Mouse (Mus musculus) retina, embryonic 14.5 days (tissue): ENCODE measurements at regions not wholly inside any gene's neighbourhood (a gene's known extent, or its start where the extent isn't known, plus 50 kb on each side); places are given as distances from the start of the nearest gene placed in this dataset.

Source experiments
- DNase-seq: peaks from one replicate; pipeline ENCODE4 v3.0.0-alpha.2; 2015; ENCODE audit warnings: low spot score

DNA sequence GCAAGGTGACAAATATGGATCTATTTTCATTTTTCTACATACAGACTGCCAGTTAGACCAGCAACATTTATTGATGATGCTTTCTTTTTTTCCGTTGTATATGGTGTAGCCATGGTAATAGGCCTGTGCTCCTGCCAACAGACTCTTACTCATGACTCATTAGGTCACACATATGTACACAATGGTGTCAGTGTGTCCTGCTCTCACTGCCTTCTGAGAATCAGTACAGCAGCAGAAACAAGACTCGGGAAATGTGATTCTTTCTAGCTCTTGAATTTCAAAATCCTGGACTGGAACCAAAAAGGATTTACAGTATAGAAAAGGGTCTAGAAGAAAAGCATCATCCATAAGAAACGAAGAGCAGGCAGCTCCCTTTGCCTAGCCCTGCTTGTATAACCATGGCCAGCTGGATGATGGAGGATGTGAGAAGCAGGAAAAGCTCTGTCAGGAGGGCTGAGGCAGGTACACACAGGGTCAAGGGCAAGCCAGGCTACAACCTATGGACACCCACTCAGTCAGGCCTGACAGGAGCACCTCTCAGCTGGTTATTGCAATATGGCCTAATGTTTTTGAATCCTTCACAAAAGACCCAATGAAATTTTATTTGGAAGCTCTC lies 132.2 kb downstream of the Tmem17 start:
- no peak for DNase-seq

- no peak for DNase-seq
Measured at GRCm38 (mm10) chr11:22644877-22645276, 133.0 kb downstream of the Tmem17 start.

DNA sequence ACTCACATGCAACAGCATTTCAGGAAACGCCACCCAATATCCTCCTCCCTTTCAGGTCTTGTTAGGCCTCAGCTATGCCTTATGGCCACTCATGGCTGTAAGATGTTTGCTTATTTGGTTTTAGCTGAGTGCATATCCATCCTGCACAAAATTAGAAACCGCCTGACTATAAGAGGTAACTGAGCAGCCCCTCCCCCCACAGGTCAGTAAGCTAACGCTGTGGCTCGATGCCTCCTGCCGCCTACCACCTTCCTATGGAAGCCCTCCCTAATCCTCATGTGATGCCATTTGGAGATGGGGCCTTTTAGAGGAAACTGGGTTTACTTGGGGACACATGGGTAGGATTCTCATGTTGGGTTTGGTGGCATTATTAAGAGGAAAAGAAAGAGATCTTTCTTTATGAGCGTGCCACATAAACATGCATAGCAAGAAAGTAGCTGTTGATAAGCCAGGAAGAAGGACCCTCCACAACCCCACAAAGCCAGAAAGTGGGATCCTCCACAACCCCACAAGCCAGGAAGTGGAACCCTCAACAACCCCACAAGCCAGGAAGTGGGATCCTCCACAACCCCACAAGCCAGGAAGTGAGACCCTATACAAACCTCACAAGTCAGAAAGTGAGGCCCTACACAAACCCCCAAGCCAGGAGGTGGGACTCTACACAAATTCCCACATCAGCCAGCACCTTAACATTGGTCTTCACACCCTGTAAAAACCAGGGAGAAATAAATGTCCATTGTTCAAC lies 134.5 kb downstream of the Tmem17 start:
- DNase-seq: no peak

GRCm38 (mm10) chr11:22648275-22648674 lies 136.4 kb downstream of the Tmem17 start:
- DNase-seq: no peak

DNA sequence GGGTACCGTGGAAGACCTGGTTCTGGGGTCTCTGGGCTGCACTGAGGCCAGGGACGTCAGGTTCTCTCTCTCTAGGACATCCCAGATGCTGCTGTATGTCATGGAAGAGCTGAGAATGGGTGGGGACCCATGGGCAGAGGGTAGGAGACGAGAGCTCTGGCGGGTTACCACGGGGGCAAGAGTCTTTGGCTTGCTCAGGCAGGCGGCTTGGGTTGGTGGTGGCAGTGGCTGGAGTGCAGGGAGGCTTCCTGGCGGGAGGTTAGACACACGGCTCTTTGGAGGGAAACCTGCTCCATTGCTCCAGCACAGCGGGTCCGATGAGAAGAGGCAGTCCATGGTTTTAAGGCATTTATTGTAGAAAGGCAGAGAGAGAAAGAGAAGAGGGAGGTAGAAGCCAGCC lies 138.9 kb downstream of the Tmem17 start:
- no peak for DNase-seq

GRCm38 (mm10) chr11:22651313-22651712 lies 139.4 kb downstream of the Tmem17 start:
- DNase-seq: no peak

DNA sequence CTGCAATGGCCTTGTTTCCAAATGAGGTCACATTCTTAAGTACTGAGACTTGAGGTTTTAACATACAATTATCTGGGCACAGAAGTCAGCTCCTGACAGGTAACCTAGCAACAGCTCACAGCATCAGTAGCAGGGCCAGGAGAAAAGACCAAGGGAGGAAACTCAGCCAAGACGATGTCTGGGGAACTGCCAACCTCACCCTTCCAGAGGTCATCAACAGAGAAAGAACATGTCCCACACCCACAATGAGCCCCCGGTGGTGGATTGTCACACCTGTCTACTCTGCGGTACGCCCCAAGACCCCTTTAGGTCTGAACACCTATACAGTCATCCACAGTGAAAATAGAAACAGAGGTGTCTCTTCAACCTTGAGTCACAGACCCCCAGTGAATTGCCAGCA lies 140.0 kb downstream of the Tmem17 start:
- no peak for DNase-seq

GRCm38 (mm10) chr11:22652931-22653330 lies 141.0 kb downstream of the Tmem17 start:
- no peak for DNase-seq

DNA sequence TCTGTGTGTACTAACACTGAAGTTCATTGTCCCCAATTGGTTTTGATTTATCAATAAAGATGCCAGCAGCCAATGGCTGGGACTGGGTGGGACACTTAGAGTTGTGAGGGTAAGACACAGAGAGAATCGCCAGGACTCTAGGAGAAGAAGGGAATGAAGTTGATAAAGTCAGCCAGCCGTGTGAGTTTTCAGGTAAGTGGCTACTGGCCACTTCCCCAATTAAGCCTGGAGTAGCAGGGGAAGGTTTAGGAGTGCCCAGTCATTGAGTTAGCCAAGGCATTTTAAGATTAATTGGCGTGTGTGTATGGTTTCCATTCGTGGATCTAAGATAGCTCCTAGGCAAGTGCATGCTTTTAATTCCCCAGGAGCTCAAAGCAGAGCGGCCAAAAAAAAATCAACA lies 141.5 kb downstream of the Tmem17 start:
- no peak for DNase-seq

GRCm38 (mm10) chr11:22657635-22658034 lies 145.7 kb downstream of the Tmem17 start:
- DNase-seq: no peak

GRCm38 (mm10) chr11:22661072-22661471 lies 149.2 kb downstream of the Tmem17 start:
- DNase-seq: no peak

DNA sequence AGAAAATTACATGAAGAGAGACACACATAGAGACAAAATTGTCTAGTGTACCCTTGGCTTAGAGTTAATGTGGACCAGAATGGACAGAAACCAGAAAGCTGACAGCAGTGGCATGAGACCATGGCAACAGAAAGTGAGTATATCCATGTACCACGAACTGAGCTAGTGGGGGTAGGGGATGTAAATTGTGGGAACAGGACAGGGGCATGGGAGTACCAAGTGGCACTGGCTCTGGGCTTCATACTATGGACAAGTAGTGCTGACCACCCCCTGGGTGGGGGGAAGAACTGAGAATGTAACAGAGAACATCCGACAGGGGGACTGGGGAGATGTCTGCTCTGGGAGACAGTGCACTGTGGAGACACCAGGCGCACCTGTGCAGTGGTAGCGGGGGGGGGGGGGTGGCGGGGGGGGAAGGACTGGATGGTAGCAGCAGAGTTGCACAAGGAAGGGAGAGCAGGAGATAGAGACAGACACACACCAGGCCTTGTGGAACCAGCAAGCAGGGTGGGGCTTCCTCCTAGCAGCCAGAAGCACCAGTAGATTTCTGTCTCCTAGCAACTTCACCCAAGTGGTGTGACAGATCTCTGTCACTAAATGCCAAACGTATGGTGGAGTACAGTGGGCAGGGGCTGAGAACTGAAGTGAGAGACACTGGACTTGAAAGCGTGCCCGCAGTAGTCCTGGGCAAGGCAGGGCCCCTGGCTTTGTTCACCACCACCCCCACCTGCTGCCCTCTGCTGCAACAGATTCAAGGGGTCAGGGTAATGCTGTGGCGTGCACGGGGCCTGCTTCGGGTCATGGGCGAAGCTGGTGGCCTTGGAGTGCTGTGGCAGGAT lies 150.0 kb downstream of the Tmem17 start:
- DNase-seq: no peak

DNA sequence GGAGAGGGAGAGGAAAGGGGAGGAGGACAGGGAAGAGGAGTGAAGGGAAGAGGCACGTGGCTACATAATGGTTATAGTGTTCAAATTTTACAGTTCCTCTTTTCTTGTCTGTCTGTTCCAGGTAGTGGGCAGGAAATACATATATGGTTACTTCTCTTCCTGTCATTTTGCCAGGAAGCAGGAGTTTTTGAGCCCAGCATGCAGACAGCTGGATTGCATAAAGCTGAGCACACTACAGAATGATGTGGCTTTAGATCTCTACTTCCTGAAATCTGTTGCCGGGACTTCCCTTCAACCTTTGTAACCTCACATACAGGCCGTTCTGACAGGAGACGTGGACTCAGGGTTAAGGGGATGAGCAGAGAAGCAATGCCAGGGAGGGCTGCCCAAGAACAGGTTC lies 154.1 kb downstream of the Tmem17 start:
- DNase-seq: no peak

DNA sequence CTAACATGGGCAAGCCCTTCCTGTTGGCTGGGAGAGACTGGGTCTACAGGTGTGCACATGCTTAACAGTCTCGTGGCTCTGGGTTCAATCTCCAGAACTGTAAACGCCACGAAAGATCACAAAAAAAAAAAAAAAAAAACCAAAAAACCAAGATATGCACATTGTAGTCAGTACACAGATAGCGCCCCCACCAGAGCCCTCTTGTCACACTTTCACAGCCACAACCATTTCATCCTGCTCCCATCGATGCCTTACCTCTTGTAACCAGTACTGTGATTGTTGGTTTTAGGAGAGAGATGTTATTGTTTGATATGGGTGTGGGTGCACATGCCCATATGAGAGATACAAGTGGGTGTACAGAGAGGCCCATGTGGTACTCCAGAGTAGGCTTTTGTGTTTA lies 154.5 kb downstream of the Tmem17 start:
- no peak for DNase-seq

DNA sequence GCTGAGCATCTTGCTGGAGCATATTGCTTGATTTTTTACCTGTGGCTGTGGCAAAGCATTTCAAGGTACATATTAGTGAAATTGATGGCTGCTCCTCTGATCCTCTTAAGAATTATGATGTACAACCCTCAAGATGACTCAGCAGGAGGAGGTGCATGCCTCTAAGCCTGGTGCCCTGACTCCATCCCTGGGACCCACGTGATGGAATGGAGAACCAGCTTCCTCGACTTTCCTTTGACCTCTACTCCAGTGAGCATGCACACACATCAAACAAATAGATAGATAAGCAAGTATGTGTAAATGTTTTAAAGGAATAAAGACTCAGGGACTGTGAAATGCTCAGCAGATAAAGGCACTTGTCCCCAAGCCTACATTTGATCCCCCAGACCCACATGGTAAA lies 156.3 kb downstream of the Tmem17 start:
- no peak for DNase-seq

GRCm38 (mm10) chr11:22669267-22669666 lies 157.4 kb downstream of the Tmem17 start:
- no peak for DNase-seq

DNA sequence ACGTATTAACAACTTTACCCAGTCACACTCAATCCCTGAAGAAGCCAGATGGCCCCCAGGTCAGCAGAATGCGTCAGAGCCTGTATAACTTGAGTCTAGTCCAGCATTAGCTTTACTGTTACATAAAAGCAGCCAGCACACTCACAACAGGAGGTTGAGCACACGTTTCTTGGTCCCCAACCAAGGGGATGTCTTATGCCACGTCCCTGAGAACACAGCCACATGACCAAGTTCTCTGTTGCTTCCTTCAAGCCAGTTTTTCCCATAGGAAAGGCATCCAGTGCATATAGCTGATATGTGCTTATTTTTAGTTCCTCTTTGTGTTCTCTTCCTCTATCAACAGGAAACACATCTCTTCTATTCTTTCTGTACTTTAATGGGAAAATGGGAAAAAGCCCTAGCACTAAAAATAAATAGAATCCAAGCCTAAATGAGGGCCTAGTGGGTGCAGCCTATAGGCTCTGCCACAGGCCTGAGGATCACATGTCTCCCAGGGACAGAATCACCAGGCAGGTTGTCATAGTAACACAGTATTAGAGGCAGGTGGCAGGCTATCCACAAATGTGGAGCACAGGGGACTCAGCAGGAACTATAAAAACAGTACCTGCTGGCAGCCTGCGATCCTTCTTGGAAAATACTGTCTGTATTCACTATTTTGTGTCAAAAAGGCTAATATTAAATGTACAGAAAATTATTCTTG lies 160.1 kb downstream of the Tmem17 start:
- DNase-seq: peak; percentile 42

DNA sequence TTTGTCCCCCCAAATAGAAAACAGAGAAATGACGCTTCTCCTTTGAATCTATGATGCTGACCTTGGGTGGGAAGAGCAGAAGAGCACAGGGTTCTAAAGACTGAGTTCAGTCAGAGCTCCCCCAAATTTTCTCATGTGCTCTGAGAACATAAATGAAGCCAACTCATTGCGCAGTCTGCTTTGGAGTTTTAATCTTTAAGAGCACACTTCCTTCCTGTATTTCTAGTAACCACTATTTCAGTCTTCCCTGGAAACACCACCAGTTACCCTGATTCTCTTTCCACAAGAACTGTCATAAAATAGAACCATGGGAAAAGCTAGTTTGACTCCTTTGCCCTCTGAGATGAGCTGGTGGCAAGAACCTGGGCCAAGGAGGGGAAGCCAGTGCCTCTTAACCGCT lies 163.2 kb downstream of the Tmem17 start:
- DNase-seq: no peak

DNA sequence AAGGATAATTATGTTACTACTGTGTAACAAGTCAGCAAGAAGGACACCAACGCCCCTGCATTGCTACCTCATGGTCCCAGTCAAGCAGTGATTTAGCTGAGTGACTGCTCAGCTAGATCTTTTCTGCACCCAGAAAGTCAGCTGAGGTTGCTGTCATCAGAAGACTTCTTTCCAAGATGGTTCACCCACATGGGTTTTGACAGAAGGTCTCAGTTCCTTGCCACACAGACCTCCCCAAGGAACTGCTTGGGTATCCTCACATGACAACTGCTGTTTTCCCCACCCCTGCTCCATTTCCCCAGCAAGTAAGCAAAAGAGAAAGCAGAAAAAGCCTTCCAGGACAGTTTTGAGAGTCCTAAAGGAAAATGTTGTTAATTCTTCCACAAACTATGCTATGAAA lies 163.9 kb downstream of the Tmem17 start:
- no peak for DNase-seq

DNA sequence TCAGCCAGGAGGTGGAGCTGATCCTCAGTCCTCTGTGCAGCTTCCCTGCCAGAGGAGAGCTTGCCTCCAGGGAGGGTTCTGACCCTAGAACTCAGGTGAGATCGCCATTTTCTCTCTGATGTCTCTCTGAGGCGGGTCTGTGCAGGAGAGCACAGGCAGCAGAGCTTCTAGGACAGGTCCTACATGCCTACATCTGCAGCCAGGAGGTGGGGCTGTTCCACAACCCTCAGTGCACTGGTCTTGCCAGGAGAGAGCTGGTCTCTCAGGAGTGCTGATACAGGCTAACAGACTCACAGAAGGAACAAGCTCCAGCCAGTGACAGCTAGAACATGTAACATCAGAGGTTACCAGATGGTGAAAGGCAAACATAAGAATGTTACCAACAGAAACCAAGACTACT lies 165.4 kb downstream of the Tmem17 start:
- DNase-seq: no peak

DNA sequence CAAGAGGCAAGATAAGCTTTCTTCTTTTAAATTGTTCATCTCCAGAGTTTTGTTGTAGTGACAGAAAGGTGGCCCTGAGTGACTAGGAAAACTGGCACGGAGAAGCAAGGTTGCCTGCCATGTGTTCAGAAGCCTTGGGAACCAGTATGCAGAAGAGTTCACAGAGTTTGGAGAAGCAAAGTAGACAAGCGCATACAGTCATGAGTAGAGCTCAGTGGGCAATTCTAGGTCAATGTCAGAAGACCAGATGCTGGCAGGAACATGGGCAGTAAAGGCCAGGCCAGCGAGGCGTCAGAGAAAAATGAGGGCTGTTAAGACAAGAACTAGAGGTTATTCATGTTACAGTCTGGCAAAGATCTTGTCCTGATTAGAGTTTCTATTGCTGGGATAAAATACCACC lies 172.7 kb downstream of the Tmem17 start:
- DNase-seq: no peak

GRCm38 (mm10) chr11:22690829-22691228 lies 169.9 kb downstream of the B3gnt2 start:
- no peak for DNase-seq
